12 mouse cellular contexts compared by ENCODE assay signal in genomic region chr2:88356304-88356703, GRCm38 (mm10). TPM values are rescaled to one million over a fixed set of nuclear protein-coding genes. Genes with fewer than 3 reads are reported as not detected.
DNase-seq lines count a peak whose midpoint lies in the region; ATAC-seq and TF ChIP-seq lines count a peak whose summit lies in the region.
"Had no signal": no experiment of that assay in that cellular context is flagged by ENCODE, and none has a peak within 500 bp of the region (broad histone marks: within the 10 kb centered on the region; RNA-seq: fewer than 3 reads in every experiment).

No protein-coding gene starts in this region.

- no peak overlapping the region for H3K9ac ChIP-seq in midbrain, embryonic 11.5 days (ENCODE audit: low read length)
- no peak overlapping the region for H3K9ac ChIP-seq in hindbrain, embryonic 15.5 days
- H3K9ac ChIP-seq: heart, embryonic 15.5 days had no signal

- ATAC-seq in midbrain, embryonic 11.5 days (ENCODE audit: low FRiP score): peak; percentile 55; the same call in 1 of the 2 replicates
- peak; percentile 76 for ATAC-seq in hindbrain, embryonic 15.5 days (ENCODE audit: low FRiP score, low read depth)

- TF ChIP-seq POLR2A in cerebellum, adult 2 months (IDR thresholded peaks at IDR 0.05; ENCODE audit: borderline replicate concordance, insufficient read depth, low read length): no peak

- TF ChIP-seq CTCF in cerebellum, adult 2 months (IDR thresholded peaks at IDR 0.05; ENCODE audit: borderline replicate concordance, insufficient read depth, low read depth, low read length): peak; percentile 13; the same call in 1 of the 2 replicates

- 2% methylated on average over 2 of the region's 2 CpGs for WGBS in cerebellum, adult 2 months
- 2% methylated on average over 2 of the region's 2 CpGs for WGBS in midbrain, embryonic 11.5 days
- 7% methylated on average over 2 of the region's 2 CpGs for WGBS in midbrain, embryonic 10.5 days
- WGBS in hindbrain, embryonic 15.5 days: 3% methylated on average over 2 of the region's 2 CpGs

- intact Hi-C loops in gastrocnemius, postnatal 14 days (cut with DNase I; ENCODE audit: low total_unique reads): no loop called here

- H3K4me2 ChIP-seq in midbrain, embryonic 11.5 days: no peak overlapping the region
- no peak overlapping the region for H3K4me2 ChIP-seq in hindbrain, embryonic 15.5 days
- H3K4me2 ChIP-seq: heart, embryonic 15.5 days had no signal

- peak in 1 of 2 experiments; percentile 1 for DNase-seq in cerebellum, adult 2 months
- no peak for DNase-seq in cerebellum, adult 8-10 months
- DNase-seq in midbrain, embryonic 11.5 days (ENCODE audit: low spot score, missing footprints): peak; percentile 89
- no peak for DNase-seq in midbrain, embryonic 10.5 days (ENCODE audit: low spot score)
- DNase-seq in urinary bladder, postnatal 4 days (ENCODE audit: low spot score in 2 of 2): no peak
- no peak for DNase-seq in gastrocnemius, postnatal 10 days
- DNase-seq in gastrocnemius, postnatal 14 days: no peak
- DNase-seq: lung, adult 2 months had no signal

- H3K27me3 ChIP-seq in cerebellum, adult 2 months (ENCODE audit: control insufficient read depth, insufficient read depth, low read length): no peaks in the 10 kb centered on the region
- H3K27me3 ChIP-seq in midbrain, embryonic 11.5 days (ENCODE audit: control insufficient read depth, insufficient read depth, low read length): no peaks in the 10 kb centered on the region
- no peaks in the 10 kb centered on the region for H3K27me3 ChIP-seq in midbrain, embryonic 10.5 days (ENCODE audit: low read depth, poor library complexity, severe bottlenecking)
- H3K27me3 ChIP-seq in hindbrain, embryonic 15.5 days: no peaks in the 10 kb centered on the region
- H3K27me3 ChIP-seq: heart, embryonic 15.5 days had no signal

- H3K9me3 ChIP-seq in midbrain, embryonic 11.5 days (ENCODE audit: control insufficient read depth, low read length): no peaks in the 10 kb centered on the region
- H3K9me3 ChIP-seq in midbrain, embryonic 10.5 days (replicated peaks): no peaks in the 10 kb centered on the region
- no peaks in the 10 kb centered on the region for H3K9me3 ChIP-seq in hindbrain, embryonic 15.5 days
- H3K9me3 ChIP-seq: heart, embryonic 15.5 days had no signal

- no peaks in the 10 kb centered on the region for H3K36me3 ChIP-seq in midbrain, embryonic 11.5 days (ENCODE audit: control insufficient read depth, insufficient read depth, low read length)
- no peaks in the 10 kb centered on the region for H3K36me3 ChIP-seq in midbrain, embryonic 10.5 days
- H3K36me3 ChIP-seq in hindbrain, embryonic 15.5 days: no peaks in the 10 kb centered on the region
- H3K36me3 ChIP-seq: heart, embryonic 15.5 days had no signal

- H3K4me3 ChIP-seq in cerebellum, adult 2 months (replicated peaks; ENCODE audit: insufficient read depth, low read depth, low read length): no peak overlapping the region
- H3K4me3 ChIP-seq in midbrain, embryonic 11.5 days (ENCODE audit: low read depth, low read length): no peak overlapping the region
- no peak overlapping the region for H3K4me3 ChIP-seq in midbrain, embryonic 10.5 days
- no peak overlapping the region for H3K4me3 ChIP-seq in hindbrain, embryonic 15.5 days
- H3K4me3 ChIP-seq: heart, embryonic 15.5 days had no signal

- H3K27ac ChIP-seq in cerebellum, adult 2 months (ENCODE audit: insufficient read depth, low read length): no peak overlapping the region
- no peak overlapping the region for H3K27ac ChIP-seq in midbrain, embryonic 11.5 days (ENCODE audit: low read depth, low read length)
- H3K27ac ChIP-seq in midbrain, embryonic 10.5 days (replicated peaks): no peak overlapping the region
- H3K27ac ChIP-seq in hindbrain, embryonic 15.5 days (replicated peaks): no peak overlapping the region
- H3K27ac ChIP-seq: heart, embryonic 15.5 days had no signal

- no peaks in the 10 kb centered on the region for H3K4me1 ChIP-seq in cerebellum, adult 2 months (ENCODE audit: control insufficient read depth, insufficient read depth, low read length)
- H3K4me1 ChIP-seq in midbrain, embryonic 11.5 days (ENCODE audit: control insufficient read depth, insufficient read depth, low read length): no peaks in the 10 kb centered on the region
- H3K4me1 ChIP-seq in midbrain, embryonic 10.5 days: no peaks in the 10 kb centered on the region
- no peaks in the 10 kb centered on the region for H3K4me1 ChIP-seq in hindbrain, embryonic 15.5 days (replicated peaks)
- H3K4me1 ChIP-seq: heart, embryonic 15.5 days had no signal

RNA-seq across cellular contexts. Expression of gene Olfr1177-ps, which starts 10.0 kb away (rescaled TPM):
- polyA plus RNA-seq in cerebellum, adult 2 months (2012; rRNA removed): not detected in 2 replicates
- not detected in 2 replicates for polyA plus RNA-seq in midbrain, embryonic 11.5 days (2014; fragmentation: Nextera tagmentation; extraction: Ambion mirVana)
- polyA plus RNA-seq in midbrain, embryonic 10.5 days (2016; fragmentation: Nextera tagmentation; extraction: Ambion mirVana): not detected in 2 replicates
- not detected in 2 replicates for polyA plus RNA-seq in hindbrain, embryonic 15.5 days (2015; fragmentation: Nextera tagmentation; extraction: Ambion mirVana)
- total RNA-seq in gastrocnemius, postnatal 10 days (2021): not detected
- not detected for total RNA-seq in gastrocnemius, postnatal 14 days (2021)
- polyA plus RNA-seq: C2C12; heart, embryonic 15.5 days; lung, adult 2 months; small intestine, adult 2 months had no signal

RNA-seq across cellular contexts. Expression of gene Olfr1176, which starts 19.8 kb away (rescaled TPM):
- not detected in 2 replicates for polyA plus RNA-seq in cerebellum, adult 2 months (2012; rRNA removed)
- polyA plus RNA-seq in midbrain, embryonic 11.5 days (2014; fragmentation: Nextera tagmentation; extraction: Ambion mirVana): not detected in 2 replicates
- not detected in 2 replicates for polyA plus RNA-seq in midbrain, embryonic 10.5 days (2016; fragmentation: Nextera tagmentation; extraction: Ambion mirVana)
- not detected in 2 replicates for polyA plus RNA-seq in hindbrain, embryonic 15.5 days (2015; fragmentation: Nextera tagmentation; extraction: Ambion mirVana)
- not detected for total RNA-seq in gastrocnemius, postnatal 10 days (2021)
- total RNA-seq in gastrocnemius, postnatal 14 days (2021): not detected
- polyA plus RNA-seq: C2C12; heart, embryonic 15.5 days; lung, adult 2 months; small intestine, adult 2 months had no signal

RNA-seq across cellular contexts. Expression of gene Olfr1175-ps, which starts 29.3 kb away (rescaled TPM):
- polyA plus RNA-seq in cerebellum, adult 2 months (2012; rRNA removed): not detected in 2 replicates
- not detected in 2 replicates for polyA plus RNA-seq in midbrain, embryonic 11.5 days (2014; fragmentation: Nextera tagmentation; extraction: Ambion mirVana)
- polyA plus RNA-seq in midbrain, embryonic 10.5 days (2016; fragmentation: Nextera tagmentation; extraction: Ambion mirVana): not detected in 2 replicates
- not detected in 2 replicates for polyA plus RNA-seq in hindbrain, embryonic 15.5 days (2015; fragmentation: Nextera tagmentation; extraction: Ambion mirVana)
- total RNA-seq in gastrocnemius, postnatal 10 days (2021): not detected
- total RNA-seq in gastrocnemius, postnatal 14 days (2021): not detected
- polyA plus RNA-seq: C2C12; heart, embryonic 15.5 days; lung, adult 2 months; small intestine, adult 2 months had no signal

RNA-seq across cellular contexts. Expression of gene Olfr1178, which starts 30.6 kb away (rescaled TPM):
- polyA plus RNA-seq in cerebellum, adult 2 months (2012; rRNA removed): not detected in 2 replicates
- not detected in 2 replicates for polyA plus RNA-seq in midbrain, embryonic 11.5 days (2014; fragmentation: Nextera tagmentation; extraction: Ambion mirVana)
- not detected in 2 replicates for polyA plus RNA-seq in midbrain, embryonic 10.5 days (2016; fragmentation: Nextera tagmentation; extraction: Ambion mirVana)
- polyA plus RNA-seq in hindbrain, embryonic 15.5 days (2015; fragmentation: Nextera tagmentation; extraction: Ambion mirVana): not detected in 2 replicates
- not detected for total RNA-seq in gastrocnemius, postnatal 10 days (2021)
- total RNA-seq in gastrocnemius, postnatal 14 days (2021): not detected
- polyA plus RNA-seq: C2C12; heart, embryonic 15.5 days; lung, adult 2 months; small intestine, adult 2 months had no signal

RNA-seq across cellular contexts. Expression of gene Olfr1174-ps, which starts 41.4 kb away (rescaled TPM):
- polyA plus RNA-seq in cerebellum, adult 2 months (2012; rRNA removed): not detected in 2 replicates
- polyA plus RNA-seq in midbrain, embryonic 11.5 days (2014; fragmentation: Nextera tagmentation; extraction: Ambion mirVana): not detected in 2 replicates
- not detected in 2 replicates for polyA plus RNA-seq in midbrain, embryonic 10.5 days (2016; fragmentation: Nextera tagmentation; extraction: Ambion mirVana)
- polyA plus RNA-seq in hindbrain, embryonic 15.5 days (2015; fragmentation: Nextera tagmentation; extraction: Ambion mirVana): not detected in 2 replicates
- not detected for total RNA-seq in gastrocnemius, postnatal 10 days (2021)
- not detected for total RNA-seq in gastrocnemius, postnatal 14 days (2021)
- polyA plus RNA-seq: C2C12; heart, embryonic 15.5 days; lung, adult 2 months; small intestine, adult 2 months had no signal
